Mouse (Mus musculus) urinary bladder, postnatal 36 days (tissue): ENCODE results near the gene Gfra4.
A peak's percentile ranks its signal among the peaks of the same experiment; 100 is the strongest.
"Not testable (repeated sequence)": the region's sequence is repeated elsewhere in the genome, so short reads cannot be mapped to it uniquely, and the experiment has no call there.

Source experiments
- DNase-seq, 2 experiments: peaks; one replicate each; pipeline ENCODE4 v3.0.0; 2022; ENCODE audit warnings: low spot score in 2 of 2, mixed read lengths in 1 of 2

Gene Gfra4

DNA sequence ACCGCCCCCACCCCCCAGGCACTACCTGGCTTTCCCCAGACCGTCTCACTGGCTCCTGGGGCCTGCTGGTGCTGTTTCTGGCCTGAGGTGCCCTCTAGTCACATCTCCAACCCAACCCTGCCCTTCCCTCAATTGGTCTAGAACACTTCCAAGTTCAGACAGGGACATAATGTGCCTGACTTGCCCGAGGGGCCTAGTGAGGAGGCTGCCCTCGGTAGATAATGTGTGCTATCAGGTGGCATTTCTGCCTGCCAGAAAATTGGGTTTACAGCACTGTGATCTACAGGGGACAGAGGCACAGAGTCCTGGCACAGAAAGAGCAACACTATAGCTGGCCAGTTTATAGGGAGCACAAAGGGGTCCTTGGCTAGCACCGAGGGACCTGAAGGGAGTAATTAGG, 9.2 kb upstream of the Gfra4 start:
- DNase-seq: no peak

DNA sequence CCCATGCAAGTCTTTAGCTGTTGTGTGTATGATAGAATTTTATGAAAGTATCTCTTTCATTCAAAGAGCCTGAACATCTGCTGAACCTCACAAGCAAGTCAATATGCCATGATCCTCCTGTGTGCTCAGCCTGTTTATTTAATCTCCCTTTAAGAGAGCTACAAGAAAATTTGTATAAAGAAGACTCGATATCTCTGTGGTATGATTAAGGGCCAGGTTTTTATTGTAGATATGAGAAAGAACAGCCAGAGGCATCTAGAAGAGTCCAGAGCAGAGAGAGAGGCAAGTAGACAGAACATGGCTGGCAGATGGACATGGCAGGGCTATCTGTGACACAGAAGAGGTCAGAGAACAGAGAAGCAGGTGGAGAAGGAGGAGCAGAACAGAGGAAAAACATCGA, 3.1 kb upstream of the Gfra4 start:
- DNase-seq: no peak

DNA sequence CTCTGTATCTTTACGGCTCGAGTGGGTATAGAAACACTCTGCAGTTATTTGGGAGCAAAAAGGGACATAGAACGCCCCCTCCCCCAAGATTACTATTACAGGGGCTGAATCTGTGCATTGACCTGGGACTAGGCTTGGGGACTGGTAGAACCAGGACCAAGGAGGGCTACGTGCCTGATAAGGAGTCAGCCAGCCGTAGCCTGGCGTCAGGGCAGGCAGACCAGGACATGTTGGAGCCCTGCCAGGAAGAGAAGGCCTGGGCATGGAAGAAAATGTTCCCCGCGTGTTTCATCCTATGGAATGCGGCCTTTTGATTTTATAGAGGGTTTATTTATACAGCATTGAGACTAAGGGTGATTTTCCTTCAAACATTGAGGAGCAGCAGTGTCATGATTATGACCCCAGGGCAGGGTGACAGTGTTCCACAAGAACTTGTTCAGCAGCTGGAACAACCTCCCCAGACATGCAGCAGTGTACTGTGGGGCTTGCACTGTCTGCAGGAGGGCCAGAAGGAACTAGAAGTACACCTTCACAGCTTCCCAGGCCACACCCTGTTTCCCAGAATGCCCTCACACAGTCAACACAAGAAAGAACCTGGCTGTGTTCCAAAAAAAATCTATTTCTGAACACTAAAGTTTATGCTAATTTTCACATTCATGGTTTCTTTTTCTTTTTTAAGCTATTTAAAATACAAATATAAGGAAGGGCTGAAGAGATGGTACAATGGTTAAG, 2.3 kb upstream of the Gfra4 start:
- no peak for DNase-seq

DNA sequence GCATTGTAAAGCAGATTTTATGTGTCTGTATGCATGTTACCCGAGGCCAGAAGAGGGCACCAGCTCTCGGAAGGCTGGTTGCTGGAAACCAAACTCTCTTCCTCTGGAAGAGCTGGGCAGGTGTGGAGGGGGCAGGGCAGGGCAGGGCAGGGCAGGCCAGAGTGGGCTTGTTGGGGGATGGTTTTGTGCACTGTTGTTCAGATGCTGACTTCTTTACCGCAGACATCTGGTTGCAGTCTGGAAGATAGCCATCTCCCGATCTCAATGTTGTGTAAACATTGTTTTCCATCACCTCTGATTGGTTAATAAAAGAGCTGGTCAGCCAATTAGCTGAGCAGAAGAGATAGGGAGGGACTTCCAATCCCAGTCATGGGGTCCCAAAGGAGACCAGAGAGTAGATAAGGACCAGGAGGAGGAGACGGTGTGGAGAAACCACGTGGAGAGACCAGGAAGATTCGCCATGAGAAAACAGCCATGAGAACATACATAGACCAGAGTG, 1.5 kb upstream of the Gfra4 start:
- DNase-seq: no peak

DNA sequence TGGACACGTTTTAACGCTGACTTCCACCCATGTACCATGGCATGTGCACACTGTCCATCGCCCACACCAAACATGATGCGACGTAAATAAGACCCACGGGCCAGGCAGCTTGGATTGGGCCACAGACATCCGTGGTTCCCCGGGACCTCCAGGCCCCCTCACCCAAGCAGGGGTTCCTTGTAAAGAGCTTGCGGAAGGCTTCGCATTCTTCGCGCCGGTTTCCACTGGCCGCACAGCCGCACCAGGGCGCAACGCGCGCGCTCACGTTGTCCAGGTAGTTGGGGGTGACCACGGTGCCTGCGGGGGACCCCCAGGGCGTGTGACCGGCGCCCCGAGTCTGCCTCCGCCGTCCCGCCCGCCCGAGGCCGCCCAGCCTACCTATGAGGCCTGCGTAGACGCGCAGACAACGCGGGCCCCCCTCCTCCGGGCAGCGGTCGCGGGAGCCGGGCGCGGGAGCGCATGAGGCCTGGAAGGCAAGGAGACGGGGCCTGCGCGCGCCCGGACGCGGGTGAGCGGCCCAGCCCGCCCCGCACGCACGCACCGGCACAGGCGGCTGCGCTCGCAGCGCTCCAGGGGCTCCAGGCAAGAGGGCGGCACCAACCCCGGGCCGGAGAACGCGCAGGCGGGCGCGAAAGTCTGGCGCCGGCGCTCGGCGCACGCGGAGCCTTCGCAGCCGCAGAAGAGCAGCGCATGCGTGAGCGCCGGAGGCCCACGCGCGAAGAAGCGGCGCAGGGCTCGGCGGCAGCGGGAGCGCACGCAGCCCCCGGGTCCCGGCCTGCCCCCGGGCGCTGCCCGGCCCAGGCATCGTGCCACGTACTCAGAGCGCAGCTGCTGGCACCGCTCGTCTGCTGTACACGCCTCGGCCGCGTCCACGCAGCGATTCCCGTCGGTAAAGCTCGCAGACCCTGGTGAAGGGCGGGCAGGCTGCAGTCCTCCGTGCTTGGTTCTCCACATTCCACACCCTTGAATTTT, 1.7 kb downstream of the Gfra4 start:
- no peak for DNase-seq

DNA sequence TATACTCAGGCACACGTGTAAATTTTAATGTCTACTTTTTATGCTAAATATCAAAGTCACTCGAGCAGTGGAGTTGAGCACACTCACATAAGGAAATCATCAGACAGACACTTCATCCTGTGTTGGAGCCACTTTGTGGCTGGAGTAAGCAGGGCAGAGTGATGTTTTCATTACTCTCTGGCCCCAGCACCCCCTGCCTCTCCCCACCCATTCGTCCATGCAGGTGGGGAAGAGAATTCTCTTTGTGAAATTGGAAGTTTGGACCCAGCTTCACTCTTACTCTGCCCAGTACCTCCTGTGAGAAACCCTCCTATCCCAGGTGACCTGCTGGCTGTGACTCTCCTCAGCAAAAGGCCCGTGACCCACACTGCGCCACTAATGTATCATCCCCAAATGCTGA, 4.2 kb downstream of the Gfra4 start:
- DNase-seq: no peak

DNA sequence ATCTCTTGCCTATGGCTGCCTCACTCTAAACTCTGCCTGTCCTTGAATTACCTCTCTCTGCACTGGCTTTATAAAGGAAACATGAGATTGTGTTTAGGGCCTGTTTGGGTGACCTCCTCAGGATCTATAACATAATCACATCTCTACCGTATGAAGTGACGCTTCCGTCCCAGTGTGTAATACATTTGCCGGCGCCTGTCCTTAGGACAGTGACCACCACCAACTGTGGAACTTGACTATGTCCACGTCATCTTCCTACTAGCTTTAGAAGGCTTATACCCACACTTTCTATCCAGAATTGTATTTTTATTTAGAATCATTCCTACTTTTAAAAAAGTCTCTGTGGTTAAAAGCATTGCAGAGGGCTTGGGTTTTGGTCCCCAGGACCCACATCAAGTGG, 4.7 kb downstream of the Gfra4 start:
- no peak for DNase-seq

DNA sequence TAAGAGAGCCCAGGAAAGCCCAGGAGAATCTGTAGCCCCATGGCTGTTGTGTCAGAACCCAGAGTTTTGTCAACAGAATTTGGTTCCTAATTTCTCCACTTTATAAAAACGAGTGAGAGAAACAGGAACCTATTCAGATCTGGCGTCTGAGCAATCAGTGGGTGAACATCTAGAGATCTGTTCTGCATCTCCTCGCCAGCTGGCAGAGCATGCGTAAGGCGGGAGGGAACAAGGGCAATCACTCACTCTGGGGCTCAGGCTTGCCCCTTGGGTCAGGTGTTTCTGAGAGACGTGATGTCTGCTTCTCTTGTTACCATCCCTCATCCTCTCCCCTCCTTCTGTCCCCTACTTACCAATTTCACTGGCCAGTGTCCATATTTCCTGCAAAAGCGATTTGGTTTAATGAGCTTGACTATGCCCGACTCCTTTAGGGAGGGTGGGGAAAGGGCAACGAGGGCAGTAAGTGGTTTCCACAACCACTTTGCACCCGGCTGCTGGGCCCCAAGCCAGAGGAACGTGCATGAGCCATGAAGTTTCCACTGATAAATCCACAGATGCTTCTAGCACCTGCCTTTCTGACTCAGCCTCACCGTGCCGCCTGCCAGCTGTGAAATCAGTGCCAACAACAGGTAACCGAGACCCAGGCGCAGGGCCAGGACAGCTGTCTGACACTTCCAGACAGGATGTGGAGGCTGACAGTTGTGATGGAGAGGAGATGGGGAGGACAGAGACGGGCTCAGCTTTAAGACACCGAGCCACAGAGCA, 5.5 kb downstream of the Gfra4 start:
- no peak for DNase-seq

DNA sequence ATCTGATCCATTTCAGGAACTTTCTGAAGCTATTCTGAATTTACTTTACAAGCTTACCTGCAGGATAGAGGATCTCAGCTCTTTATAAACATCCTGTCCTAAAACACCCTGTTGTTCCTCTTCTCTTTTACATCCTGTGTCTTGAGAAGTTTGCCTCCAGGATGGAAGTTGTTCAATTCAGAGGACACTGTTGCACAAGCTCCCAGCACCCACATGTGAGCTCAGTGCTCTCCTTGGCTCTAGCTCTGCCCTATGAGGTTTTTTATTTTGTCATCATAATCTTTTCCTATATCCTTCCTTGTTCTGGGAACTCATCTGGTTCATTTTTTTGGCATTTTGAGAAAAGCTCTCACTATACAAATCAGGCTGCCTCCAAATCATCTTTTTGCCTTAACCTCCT, 6.1 kb downstream of the Gfra4 start:
- DNase-seq: no peak

DNA sequence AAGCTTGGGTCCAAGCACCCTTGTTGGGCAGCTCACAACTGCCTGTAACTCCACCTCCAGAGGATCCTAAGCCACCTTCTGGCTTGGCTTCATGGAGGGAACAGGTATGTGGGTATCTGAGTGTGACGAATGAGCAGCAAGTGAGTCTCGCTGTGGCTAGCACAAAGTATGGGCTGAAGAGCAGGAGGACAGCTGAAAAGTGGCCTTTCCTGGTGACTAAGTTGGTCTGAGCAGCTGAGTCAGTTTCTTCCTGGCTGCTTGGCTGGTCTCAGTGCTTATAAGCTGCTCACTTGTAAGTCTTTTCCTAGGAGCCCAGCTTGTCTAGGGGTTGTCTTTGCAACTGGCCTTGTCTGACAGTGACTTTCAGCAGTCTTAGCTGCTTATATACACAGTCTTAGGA, 6.5 kb downstream of the Gfra4 start:
- DNase-seq: no peak

DNA sequence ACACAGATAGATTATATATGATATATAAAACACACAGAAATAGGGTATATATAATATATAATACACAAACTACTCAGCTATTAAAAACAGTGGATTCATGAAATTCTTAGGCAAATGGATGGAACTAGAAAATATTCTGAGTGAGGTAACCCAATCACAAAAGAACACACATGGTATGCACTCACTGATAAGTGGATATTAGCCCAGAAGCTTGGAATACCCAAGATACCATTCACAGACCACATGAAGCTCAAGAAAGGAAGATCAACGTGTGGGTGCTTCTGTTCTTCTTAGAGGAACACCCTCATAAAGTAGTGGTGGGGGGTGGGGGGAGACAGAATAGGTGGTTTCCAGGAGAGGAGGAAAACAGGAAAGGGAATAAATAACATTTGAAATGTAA, 11.5 kb downstream of the Gfra4 start:
- not testable (repeated sequence) for DNase-seq

DNA sequence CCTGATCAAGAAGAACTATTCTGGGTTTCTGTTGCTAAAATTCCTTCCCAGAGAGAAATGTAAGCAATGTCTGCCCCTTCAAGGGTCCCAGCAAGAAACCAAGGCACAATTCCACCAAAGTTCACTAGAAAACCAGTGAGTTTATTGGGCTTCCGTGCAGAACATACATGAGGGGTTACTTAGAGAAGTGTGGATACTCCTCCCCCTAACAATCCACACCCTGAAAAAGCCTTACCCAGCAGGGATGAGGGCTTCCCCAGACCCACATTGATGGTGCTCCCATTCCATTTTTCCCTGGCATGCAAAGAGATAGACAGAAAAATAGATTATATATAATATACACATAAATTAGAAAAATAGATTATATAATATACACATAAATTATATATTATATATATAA, 11.9 kb downstream of the Gfra4 start:
- no peak for DNase-seq

DNA sequence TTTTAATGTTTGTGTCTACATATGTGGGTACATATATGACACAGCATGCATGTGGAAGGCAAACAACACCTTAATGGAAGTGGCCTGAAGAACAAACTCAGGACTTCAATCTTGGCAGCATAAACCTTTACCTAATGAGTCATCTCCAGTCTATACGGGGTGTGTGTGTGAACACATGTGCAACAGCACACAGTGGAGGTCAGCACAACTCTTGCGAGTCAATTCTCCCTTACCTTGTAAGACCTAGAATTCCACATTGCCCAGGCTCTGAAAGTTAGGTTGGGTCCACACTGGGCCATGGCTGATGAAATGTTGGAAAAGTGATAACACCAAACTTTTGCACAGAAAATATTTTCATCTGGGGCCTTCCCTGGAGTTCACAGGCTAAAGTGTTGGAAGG, 12.3 kb downstream of the Gfra4 start:
- no peak for DNase-seq

DNA sequence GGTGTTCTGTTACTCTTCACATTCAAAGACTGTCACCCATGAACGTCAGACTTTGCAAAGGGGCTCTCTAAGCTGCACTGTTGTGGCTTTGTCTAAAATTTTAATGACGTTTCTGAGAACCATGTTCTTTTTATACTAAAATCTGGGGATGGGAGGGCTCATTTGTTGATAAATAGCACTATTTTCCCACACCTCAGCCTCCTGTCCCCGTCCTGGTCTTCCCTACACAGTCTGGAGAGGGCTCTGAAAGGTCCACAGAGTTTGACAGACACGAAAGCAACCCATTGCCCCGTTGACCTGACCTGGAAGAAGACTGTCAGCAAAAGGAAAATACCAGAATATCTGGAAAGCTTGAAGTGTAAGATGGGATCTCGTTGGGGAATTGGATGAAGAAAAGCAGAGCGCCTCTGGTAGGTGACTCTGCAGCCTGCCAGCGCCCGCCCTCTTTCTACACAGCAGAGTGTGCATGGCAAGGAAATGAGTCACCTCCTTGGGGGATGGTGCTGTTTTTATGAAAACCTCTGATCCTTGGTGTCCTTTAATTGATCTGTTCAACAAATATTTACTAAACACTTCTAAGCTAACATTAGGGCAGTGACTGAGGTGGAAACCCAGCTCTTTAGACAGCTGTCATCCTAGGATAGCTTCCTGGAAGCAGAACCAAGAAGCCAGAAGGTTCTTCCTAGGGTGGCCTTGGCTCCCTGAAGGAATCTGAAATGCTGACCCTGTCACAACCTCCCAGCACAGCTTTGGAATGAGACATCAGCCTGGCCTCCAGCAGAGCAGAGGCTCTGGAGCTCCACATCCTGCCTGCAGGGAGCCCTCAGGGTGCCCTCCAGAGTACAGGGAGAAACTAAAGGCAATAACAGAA, 13.6 kb downstream of the Gfra4 start:
- DNase-seq: peak; percentile 47 to 52

DNA sequence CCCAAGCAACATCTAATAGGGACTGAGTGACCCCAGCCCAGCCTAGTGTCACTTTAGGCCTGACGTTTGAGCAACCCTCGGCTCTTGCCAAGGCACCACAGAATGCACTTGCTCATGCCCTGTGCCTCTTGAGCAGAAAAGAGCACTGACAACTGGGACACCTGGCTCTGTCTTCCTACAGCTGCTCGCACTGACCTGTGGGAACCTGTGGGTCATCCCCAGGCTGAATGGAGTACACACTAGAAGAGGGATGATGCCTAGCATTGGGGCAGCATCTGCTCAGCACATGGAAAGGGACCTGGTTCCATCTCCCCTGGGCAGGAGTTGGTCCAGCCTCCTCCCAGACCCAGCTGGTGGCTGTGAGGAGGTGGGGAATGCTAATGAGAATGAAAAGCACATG, 15.9 kb downstream of the Gfra4 start:
- no peak for DNase-seq

DNA sequence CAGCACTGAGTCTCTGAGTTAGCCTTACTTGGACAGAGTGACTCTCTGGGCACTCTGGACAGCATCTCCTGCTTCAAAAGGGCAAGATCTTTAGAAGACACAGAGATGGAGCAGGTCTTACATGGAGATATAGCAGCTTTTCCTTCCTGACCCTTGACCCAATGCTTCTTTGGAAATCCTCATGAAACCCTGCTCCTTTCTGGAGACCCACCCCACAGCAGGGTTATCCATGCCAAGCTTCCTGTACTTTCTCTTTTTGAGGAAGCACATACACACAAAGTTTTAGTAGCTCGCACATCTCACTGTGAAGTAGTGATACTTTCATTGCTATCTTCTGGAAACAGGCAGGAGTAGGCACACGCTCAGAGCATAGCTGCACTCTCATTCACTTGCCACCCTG, 17.7 kb downstream of the Gfra4 start:
- DNase-seq: no peak

DNA sequence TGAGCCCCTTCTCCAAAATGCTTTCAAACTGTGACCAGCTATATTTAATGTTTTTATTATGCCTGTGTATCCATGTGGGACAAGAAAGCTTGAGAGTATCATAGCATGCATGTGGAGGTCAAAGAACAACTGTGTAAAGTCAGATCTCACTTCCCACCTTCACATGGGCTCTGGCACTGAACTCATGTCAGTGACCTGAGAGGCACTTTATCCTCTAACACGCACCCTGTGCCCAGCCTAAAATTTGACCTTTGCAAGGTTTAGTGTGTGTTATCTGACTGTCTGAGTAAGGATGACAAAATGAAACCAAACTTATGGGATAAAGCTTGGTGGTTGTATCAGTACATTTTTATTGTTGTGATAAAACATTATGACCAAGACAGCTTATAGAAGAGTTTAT, 32.3 kb downstream of the Gfra4 start:
- DNase-seq: no peak

DNA sequence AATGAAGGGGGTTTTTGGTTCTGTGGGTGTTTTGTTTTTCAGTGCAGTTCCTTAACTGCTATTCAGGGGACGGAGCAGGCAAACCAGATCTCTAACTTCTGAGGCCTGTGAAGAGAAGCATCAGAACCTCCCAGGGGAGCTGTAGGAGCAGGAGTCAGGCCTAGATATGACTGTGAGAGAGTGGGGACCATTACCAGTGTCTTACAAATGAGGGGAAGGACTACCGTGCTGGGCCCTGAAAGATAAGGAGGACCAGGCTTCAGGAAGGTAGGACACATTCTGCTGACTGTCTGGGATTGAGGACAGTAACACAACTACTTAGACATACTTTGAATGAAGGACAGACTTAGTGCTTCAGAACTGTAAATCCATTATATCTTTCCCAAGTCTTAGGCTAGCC, 33.8 kb downstream of the Gfra4 start:
- DNase-seq: no peak

DNA sequence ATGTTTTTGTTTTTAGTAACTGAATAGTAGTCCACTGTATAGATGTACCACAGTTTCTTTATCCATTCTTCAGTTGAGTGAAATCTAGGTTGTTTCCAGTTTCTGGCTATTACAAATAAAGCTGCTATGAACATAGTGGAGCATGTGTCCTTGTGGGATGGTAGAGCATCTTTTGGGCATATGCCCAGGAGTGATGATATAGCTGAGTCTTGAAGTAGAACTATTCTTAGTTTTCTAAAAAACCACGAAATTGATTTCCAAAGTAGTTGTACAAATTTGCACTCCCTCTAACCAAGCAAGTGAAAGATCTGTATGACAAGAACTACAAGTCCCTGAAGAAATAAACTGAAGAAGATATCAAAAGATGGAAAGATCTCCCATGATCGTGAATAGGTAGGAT, 50.1 kb downstream of the Gfra4 start:
- DNase-seq: no peak
